Mouse (Mus musculus) small intestine, adult 2 months (tissue): ENCODE results near the gene Atxn2. TPM values are rescaled to one million over a fixed set of nuclear protein-coding genes. Genes with fewer than 3 reads are reported as not detected.

Source experiments
- H3K27ac ChIP-seq: fragments of 200-500 bp; 2 replicates; pipeline ENCODE4 v1.5.1; 2012; ENCODE audit warnings: low read depth, low read length, control low read depth, inconsistent platforms; ENCODE audit not compliant: insufficient read depth
- H3K27me3 ChIP-seq: fragments of 200-500 bp; 2 replicates; pipeline ENCODE4 v1.6.1; 2012; ENCODE audit warnings: mild to moderate bottlenecking, moderate library complexity, low read length, inconsistent platforms; ENCODE audit not compliant: control insufficient read depth, insufficient read depth
- H3K36me3 ChIP-seq: fragments of 200-500 bp; 2 replicates; pipeline ENCODE4 v1.6.1; 2012; ENCODE audit warnings: mild to moderate bottlenecking, low read length, control low read depth, inconsistent platforms; ENCODE audit not compliant: control insufficient read depth, insufficient read depth
- H3K4me1 ChIP-seq: fragments of 200-500 bp; 2 replicates; pipeline ENCODE4 v1.6.1; 2012; ENCODE audit warnings: low read length, inconsistent platforms, mixed read lengths; ENCODE audit not compliant: control insufficient read depth, insufficient read depth, insufficient read length
- H3K4me3 ChIP-seq: fragments of 200-500 bp; 2 replicates; pipeline ENCODE4 v1.5.1; 2012; ENCODE audit warnings: low read depth, mild to moderate bottlenecking, control low read depth, inconsistent platforms, low read length, moderate library complexity
- CTCF ChIP-seq: fragments of 200-500 bp; IDR thresholded peaks from 2 replicates; pipeline ENCODE4 v1.5.1; 2012; ENCODE audit warnings: low read depth, mild to moderate bottlenecking, control low read depth, inconsistent platforms, low read length, moderate library complexity, mixed read lengths; ENCODE audit not compliant: insufficient replicate concordance, insufficient read length; ENCODE audit errors: extremely low read depth
- POLR2A ChIP-seq: fragments of 200-500 bp; IDR thresholded peaks from 2 replicates; pipeline ENCODE4 v1.6.1; 2012; ENCODE audit warnings: low read depth, mild to moderate bottlenecking, control low read depth, inconsistent platforms, low read length, moderate library complexity
- WGBS: fragments of 180-500 bp; shearing (Covaris S2); methylation state at CpG from one replicate; pipeline ENCODE4 v1.1.7; 2018; 5-methylcytosine and 5-hydroxymethylcytosine counted together
- polyA plus RNA-seq: library from polyadenylated mRNA; depleted of rRNA; stranded (reverse); fragments of >200 nt; gene quantifications from 2 replicates; pipeline ENCODE4 v1.2.3, GENCODE M21; 2012

Atxn2 gene
- polyA plus RNA-seq, 1 experiment = 108 TPM

DNA sequence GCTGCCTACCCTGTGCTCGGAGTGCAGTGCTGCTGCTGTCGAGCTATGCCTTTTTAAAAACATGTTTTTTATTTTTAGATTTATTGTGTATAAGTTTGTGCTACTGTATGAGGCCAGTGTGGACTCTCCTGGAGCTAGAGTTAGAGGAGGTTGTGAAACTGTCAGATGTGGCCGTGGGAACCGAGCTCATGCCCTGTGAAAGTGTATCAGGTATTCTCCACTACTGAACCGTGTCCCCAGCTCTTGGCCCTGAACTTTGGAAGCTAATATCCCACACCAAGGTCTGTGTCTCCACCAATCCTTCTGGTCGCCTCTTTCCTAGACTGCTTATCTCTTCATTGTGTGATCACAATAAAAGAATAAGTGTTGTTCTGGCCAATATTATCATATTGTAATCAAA lies 51.8 kb downstream of the Atxn2 start:
- Histone ChIP-seq H3K36me3 (peaks cover 14% of the 10 kb centered on the region), H3K27me3 (no peaks in the 10 kb centered on the region), H3K4me1 (no peaks in the 10 kb centered on the region), H3K27ac (no peak overlapping the region), H3K4me3 (no peak overlapping the region)
- TF ChIP-seq POLR2A = no peak
- TF ChIP-seq CTCF = no peak
- 57% methylated on average over 6 of the region's 6 CpGs for whole genome bisulfite sequencing

DNA sequence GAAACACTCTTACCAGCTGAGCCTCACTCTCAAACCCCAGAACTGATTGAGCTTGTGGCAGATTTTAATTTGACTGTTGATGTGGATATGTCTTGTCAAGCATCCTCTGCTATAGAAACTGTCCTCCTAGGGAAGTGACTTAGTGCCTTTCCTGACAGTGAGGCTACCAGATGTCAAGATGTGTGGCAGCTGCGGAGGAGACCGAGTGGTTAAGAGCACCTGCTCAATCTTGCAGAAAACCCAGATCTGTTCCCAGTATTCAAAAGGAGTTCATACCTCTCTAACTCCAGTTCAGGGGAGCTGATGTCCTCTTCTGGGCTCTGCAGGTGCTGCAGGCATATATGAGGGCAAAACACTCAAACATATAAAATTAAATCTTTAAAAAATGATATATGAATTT lies 53.9 kb downstream of the Atxn2 start:
- WGBS = 75% methylated on average over 2 of the region's 2 CpGs
- no peak overlapping the region for H3K4me3 ChIP-seq
- H3K27me3 ChIP-seq = no peaks in the 10 kb centered on the region
- no peak for TF ChIP-seq POLR2A
- TF ChIP-seq CTCF = no peak
- no peak overlapping the region for H3K27ac ChIP-seq
- no peaks in the 10 kb centered on the region for H3K4me1 ChIP-seq
- H3K36me3 ChIP-seq = peaks cover 12% of the 10 kb centered on the region

DNA sequence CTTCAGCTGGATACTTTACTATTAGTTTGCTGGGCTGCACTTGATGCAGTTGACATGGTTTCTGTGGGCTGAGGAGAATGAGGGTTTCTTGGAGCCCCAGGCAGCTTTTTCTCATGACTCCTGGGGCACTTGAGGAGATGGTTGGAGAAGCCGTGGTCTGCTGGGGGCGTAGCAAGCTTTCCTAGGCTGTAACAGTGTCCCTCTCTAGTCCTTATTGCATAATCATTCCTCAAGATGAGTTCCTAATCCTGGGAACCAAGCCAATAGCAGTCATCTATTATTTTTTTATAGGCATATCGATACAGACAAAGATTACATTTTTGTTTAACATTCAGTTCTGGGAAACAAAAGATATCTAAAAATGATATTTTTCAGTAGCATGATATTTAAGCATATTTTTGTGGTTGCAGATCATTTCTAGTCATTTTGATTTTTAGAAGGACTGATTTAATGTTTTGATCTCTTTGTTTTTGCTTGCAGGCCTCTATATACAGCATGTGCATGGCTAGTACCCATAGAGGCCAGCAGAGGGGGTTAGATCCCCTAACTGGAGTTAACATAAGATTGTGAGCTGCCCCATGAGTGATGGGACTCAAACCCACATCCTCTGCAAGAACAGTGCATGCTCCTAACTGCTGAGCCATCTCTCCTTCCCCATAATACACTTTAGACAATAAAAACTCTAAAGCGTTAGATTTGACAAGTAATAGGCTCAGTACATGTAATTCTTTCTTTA lies 55.1 kb downstream of the Atxn2 start:
- 68% methylated on average over 4 of the region's 4 CpGs for WGBS
- TF ChIP-seq POLR2A (no peak), CTCF (peak; percentile 10; the same call in 1 of the 2 replicates)
- no peaks in the 10 kb centered on the region for H3K27me3 ChIP-seq

DNA sequence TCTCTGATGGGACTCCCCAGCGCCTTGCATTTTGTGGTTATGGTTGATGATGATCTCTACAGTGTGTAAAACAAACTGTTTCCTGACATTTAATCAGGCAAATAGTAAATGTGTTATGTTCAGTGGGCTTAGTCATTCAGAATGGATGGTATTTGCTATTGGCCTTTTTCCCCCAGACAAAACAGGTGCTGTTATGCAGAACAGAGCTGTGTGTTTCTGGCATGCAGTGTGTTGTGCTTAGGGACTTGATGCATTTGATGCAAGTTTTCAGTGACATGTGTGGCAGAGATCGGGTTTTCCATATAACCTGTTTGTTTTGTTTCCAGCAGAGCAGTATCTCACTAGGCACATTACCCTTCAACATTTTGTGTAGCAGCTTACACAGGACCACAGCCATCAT lies 56.4 kb downstream of the Atxn2 start:
- Histone ChIP-seq H3K4me1 (no peaks in the 10 kb centered on the region), H3K4me3 (no peak overlapping the region), H3K27me3 (no peaks in the 10 kb centered on the region), H3K27ac (no peak overlapping the region), H3K36me3 (peaks cover 15% of the 10 kb centered on the region)
- TF ChIP-seq CTCF (no peak), POLR2A (no peak)
- WGBS = 81% methylated on average over 2 of the region's 2 CpGs

More for the DNA sequence above, 55.1 kb downstream of the Atxn2 start:
- H3K4me1 ChIP-seq = no peaks in the 10 kb centered on the region
- H3K36me3 ChIP-seq = peaks cover 12% of the 10 kb centered on the region
- no peak overlapping the region for H3K27ac ChIP-seq
- H3K4me3 ChIP-seq = no peak overlapping the region

DNA sequence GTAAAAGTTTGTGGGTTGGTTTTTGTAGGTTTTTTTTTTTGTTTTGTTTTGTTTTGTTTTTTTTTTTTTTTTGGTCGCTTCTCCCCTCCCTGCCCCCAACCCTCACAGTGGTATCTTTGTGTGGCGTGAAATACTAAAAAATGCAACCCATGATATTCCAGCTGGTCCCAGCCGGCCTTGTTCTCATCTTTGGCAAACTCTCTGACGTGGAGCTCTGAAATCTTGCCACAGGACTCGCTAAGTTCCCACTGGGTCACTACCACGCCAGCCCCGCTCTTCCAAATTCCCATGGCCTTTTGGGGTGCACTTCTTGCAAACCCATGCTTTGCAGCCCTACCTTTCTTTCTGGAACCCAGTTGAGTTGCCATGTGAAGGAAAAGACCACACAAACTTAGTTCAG lies 58.7 kb downstream of the Atxn2 start:
- Histone ChIP-seq H3K4me1 (no peaks in the 10 kb centered on the region), H3K27me3 (no peaks in the 10 kb centered on the region), H3K27ac (no peak overlapping the region), H3K4me3 (no peak overlapping the region), H3K36me3 (peaks cover 15% of the 10 kb centered on the region)
- TF ChIP-seq POLR2A (no peak), CTCF (no peak)
- WGBS = 80% methylated on average over 7 of the region's 7 CpGs

DNA sequence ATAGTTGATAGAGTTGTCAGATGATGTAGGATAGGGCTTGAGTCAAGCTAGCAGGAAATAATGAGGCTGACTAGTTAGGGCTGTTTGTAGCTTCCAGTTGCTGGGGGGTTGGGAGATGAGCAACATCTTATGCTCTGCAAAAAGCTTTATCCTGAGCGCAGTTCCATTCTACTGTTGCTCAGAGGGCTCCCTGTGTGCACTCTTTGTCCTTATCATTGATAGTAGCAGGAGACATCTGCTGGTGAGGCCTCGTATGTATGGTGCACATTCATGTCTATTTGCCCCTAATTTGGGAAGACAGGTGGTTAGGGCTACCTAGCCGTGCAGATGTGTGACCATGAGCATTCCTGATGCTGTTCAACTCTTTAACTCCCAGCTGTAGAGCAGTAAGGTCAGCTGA lies 60.5 kb downstream of the Atxn2 start:
- Histone ChIP-seq H3K4me3 (no peak overlapping the region), H3K27ac (no peak overlapping the region), H3K36me3 (peaks cover 23% of the 10 kb centered on the region), H3K27me3 (no peaks in the 10 kb centered on the region), H3K4me1 (no peaks in the 10 kb centered on the region)
- TF ChIP-seq POLR2A = no peak
- 94% methylated on average over 3 of the region's 3 CpGs for WGBS

DNA sequence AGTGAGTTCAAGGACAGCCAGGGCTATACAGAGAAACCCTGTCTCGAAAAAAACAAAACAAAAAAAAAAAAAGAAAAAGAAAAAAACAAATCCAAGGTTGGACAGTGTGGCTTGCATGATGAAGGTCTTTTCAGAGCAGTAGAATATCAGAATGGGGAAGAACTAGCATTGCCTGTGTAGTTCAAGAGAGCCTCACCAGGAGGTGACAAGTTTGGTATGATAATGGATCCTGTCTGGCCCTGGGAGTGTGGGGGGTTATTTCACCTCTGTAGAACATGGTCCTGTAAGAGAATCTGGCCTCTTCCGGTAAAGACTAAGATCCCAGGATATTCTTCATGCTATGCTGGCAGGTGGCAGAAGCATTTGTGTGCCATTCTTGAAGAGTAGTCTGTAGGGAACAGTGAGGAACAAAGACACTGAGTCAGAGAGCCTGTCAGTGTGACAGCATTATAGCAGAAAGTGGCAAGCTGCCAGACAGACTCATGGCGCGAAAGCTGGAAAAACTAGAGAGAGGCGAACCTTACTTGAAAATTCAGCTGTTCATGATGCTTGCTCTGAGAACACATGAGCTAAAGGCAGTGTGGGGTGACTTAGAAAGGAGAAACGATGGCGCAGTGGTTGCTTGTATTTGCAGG lies 67.5 kb downstream of the Atxn2 start:
- Histone ChIP-seq H3K36me3 (peaks cover 42% of the 10 kb centered on the region), H3K4me3 (no peak overlapping the region), H3K4me1 (0 out of 2 replicates have a peak, but pooled peaks cover 2% of the 10 kb centered on the region), H3K27ac (no peak overlapping the region), H3K27me3 (no peaks in the 10 kb centered on the region)
- TF ChIP-seq POLR2A (no peak), CTCF (no peak)
- WGBS = 80% methylated on average over 7 of the region's 7 CpGs
